Mouse (Mus musculus) thymus, adult 18-20 months (tissue): ENCODE measurements around the gene Armh4.

ENCODE experiments used
- DNase-seq, 2 experiments: peaks; one replicate each; pipeline ENCODE4 v3.0.0; 2022; ENCODE audit warnings: mixed read lengths in 2 of 2

The Armh4 gene

DNA sequence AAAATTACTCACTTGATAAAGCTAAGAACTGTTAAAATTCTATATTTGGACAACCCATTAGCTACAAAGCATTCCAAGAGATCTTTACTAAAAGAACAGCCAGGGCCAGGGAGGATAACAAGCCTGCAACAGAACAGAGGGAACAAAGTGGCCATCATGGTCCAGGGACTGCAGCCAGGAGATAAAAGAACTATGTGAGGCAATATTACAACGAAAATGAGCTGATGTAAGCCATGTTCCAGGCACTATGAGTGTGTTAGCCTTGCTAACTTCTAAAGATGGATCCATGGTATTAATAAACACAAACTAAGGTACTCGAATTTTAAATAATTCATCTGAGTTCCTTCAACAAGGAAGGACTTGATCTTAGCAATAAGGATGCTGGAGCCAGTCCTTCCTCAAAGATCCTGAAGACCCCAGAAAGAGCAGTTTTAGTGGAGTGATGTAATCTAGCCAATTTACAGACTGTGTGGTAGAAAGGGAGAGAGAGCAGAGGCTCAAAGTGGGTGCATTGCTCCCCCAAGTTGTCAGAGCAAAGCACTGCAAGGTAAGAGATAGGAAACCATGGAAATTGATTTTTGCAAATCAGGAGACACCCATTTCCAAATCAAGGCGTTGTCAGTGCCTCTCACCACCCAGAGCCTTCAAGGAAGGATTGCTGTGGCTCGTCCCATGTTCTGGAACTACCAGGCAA is 59.7 kb downstream of the Armh4 start:
- DNase-seq, result no peak

DNA sequence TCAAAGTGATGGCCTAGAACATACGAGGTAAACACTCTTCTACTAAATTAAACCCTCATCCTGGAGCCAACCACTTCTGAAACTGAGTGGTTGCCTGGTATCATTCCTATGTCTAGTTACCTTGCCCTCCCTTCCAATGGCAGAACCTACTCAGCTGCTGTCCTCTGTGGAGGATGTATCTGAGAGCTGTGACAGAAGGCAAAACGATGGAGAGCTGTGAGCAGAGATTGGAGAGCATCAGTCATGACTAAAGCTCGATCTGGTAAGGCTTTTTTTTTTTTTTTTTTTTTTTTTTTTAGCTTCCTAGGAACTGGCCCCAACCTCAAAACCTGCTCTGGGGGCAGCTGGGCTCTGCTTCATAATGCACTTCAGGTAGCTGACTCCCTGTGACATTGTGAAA is 60.4 kb downstream of the Armh4 start:
- no peak for DNase-seq

DNA sequence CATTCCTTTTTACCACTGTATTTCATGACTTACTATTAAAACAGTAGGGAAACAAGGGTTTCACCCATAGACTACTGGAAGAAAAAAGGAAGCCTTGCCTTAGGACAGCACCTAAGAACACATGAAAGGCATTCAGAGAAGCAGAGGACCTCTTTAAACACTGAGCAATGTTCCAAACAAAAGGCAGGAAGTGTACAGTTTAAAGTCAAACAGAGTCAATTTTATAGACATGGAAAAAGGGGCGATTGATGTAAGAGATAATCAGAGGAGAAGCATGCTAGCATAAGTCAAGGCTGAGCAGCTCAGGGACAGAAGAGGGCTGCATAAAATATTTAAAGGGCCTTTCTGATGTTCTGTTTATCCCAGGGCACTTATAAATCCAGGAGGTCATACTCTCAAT is 61.9 kb downstream of the Armh4 start:
- no peak for DNase-seq

DNA sequence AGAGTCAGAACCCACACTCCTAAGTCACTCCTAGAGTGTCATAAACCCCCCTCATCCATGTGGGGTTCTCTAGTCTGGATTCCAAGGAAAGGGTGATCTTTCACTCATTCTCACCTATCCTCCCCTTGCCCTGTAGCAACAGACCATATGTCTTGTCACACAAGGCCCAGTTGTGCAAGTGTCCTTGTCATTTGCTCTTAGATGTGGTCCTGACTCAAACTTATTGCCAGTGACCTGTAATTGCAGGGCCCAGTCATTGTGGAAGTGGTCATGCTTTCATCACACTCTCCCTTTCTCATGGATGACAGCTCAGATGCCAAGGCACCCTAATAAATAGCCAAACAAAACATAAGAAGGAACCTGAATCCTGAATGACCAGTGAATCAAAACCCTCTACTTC is 63.5 kb downstream of the Armh4 start:
- DNase-seq, result no peak

DNA sequence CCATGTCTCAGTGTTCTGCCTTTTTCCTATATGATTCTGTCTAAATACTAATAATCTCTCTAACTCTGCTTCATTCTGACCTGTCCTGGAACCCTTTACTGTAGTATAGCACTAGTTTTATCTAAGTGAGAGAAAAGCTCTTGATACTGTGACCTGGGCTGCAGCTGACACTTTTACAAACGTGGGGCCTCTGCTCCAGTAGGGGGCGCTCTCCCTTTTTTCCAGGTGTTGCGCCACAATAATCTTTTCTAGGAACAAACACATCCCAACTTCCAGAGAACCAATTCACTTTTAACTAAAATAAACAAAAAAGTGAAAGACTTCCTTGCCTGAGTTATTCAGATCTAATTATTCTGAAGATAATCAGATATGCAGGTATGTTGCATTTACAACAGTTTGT is 72.2 kb downstream of the Armh4 start:
- DNase-seq, result no peak

DNA sequence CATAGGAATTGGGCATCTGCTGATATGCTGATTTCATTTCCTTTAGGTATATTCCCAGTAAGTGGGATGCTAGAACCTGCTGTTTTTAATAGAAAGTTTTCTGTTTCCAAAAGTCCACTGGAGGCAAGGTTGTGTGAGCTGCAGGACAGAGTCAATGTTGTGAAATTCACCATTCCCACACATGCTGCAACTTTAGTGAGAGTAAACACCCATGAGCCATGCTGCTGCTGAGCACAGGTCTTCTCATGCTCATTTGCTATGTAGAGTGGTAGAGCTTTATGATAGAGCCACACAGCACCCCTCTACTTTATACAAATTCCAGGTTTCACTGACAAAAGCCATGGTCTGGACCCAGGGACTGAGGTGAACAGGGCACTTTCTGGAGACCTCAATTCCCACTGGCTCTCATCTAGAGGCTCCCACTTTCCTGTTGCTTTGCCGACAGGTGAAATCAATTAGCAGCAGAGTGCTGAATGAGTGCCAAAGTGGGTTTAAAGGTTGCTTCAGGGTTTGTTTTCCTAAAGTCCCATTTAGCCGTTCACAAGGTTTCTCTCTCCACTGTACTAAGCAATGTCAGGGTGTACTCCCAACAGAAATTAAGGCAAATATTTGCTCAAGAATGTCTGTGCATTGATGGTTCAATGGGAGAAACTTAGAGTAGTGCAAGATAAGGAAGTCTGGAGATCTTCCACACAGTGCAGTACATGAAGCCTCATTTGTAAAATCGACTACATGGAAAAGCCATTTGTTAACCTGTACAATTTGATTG is 79.6 kb downstream of the Armh4 start:
- DNase-seq, result no peak

DNA sequence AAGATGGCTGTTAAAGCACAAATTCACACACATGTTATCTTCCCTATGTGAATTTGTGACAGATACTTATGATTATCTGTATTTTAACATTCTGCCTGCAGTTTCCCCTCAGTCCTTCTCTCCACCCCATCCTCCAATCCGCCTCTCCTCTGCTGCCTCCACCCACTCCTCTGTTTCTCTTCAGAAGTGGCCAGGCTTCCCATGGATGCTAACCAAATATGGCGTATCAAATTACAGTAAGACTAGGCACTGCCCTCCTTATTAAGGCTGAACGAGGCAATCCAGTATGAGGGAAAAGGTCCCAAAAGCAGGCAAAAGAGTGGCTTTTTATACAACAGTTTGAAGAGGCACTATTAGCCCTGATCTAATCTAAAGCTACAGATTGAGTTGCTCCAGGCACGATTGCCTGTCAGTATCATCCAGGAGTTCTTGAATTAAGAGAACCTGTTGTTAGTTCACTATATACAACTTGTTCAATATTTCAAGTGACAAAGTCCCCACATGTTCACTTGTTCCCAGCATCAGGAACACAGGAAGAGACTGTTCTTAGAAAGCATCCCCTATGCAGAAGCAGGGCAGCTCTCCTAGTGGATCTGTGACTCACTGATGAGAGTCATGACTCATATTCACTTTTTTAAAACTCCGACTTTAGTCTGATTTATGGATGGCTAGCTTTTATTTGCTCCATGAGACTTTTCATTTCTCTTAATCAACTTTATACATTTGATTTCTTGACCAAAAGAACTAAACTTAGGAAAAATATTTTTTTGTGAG is 103.5 kb downstream of the Armh4 start:
- no peak for DNase-seq

DNA sequence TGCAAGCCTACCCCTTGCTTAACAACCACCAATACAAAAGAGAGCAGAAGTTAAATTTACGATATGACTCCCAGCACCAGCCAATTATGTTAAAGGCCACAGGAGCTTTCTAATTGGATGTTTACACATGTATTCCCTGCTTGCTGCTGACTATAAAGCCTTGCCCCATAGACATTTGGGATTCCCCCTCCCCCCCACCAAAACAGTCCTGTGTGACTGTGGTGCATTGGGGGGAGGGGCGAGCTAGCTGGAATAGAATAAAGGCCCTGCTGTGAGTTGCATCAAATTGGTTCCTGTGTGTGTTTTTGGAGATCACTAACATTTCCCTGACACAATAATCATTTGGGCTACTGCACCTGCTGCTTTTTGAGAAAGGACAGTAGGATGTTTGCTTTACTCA is 106.6 kb downstream of the Armh4 start:
- DNase-seq, result no peak

DNA sequence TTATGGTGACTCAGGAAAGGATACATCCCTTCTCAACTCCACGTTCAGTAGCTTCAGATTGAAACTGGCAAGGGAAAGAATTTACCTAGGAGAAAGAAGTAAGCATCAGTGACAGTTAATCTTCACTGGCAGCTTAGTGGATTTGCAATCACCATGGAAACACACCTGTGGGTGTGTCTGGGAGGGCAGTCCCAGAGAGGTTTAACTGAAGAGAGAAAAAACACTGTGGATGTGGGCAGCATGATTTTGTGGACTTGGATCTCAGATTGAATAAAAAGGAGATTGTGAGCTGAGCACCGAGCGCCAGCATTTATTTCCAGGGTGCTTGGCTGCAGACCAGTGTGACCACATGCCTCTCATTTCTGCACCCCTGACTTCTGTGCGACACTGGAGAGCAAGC is 122.7 kb downstream of the Armh4 start:
- DNase-seq, result no peak

DNA sequence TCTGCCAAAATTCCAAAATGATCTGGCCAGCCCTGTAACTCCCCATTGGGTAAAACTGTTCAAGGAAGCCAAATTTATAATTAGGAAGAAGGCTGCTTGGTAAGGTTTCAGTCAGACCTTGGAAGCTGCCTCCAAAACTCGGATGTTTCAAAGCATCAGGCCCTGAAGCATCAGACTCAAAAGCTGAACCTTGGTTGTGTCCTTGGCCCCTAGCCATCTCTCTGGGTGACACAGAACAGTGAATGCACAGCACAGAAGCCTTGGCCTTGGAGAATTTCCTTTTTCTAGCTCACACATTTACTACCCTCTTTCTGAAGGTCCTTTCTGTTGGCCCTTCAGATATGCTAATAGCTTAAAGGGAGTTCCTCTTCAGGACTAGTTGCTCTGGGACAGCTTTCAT is 134.0 kb downstream of the Armh4 start:
- no peak for DNase-seq

DNA sequence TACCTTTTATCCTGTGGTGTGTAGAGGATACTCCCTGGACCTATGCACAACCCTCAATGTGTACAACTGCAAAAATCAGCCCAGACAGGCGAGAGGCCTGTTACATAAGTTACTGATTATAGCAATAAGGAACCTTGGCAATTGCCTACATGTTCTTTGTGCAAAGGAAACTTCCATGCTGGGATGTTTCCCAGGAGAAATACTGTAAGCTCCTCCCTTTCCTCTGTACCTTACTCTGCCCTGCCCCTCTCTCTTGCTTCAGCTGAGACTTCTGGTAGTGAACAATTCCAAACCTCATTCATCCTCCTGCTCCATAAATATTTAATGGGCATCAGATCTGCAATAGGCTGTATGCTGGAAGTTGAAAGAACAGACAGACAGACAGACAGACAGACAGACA is 145.8 kb downstream of the Armh4 start:
- DNase-seq, result no peak

DNA sequence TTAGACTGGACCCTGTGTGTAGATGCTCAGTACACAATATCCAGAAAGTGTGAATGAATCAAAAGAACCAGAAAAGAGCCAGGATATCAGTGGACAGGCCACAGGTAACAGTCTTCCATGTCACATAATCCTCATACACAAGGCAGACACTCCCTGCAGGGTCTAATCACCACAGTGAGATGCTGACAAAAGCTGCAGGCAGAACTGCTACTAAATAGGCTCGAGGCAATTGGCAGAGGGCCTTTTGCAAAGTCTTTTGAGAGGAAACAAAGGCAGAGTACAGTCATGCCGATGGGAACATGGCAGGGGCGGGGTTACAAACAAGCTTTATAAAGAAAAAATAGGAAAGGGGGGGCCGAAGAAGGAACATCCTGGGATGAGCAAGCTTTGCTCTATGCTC is 157.1 kb downstream of the Armh4 start:
- DNase-seq, result no peak
